9 mouse cellular contexts compared by ENCODE assay signal in the genomic region with DNA sequence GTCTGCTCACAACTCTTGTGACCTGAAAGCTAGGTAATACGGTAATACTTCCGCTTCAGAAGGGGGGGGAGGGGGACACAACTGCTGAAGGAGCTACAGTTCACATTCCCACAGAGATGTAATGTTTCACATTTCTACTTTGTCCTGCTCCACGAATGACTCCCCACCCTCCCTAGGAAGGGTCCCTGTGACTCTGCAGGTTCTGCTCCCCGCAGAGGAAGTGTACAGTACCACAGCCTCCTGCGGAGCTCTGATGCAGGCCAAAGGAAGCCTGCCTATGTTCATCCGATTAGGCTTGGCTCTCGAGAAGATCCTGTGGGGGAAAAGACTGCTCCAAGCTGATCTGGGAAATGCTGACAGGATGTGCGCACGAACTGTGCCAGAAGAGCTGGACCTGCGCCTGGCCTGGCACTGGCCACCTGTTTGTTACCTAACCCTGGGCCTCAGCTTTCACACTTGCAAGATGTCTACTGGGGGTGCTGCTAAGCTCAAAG. TPM values are rescaled to one million over a fixed set of nuclear protein-coding genes. Genes with fewer than 3 reads are reported as not detected.
DNase-seq lines count a peak whose midpoint lies in the region; ATAC-seq lines count a peak whose summit lies in the region.
"Had no signal": no experiment of that assay in that cellular context is flagged by ENCODE, and none has a peak within 500 bp of the region (broad histone marks: within the 10 kb centered on the region; RNA-seq: fewer than 3 reads in every experiment).

No protein-coding gene starts in this region.

- H3K9ac ChIP-seq in limb, embryonic 12.5 days (replicated peaks) = no peak overlapping the region
- no peak overlapping the region for H3K9ac ChIP-seq in embryonic facial prominence, embryonic 13.5 days
- no peak overlapping the region for H3K9ac ChIP-seq in liver, embryonic 15.5 days
- H3K9ac ChIP-seq: midbrain, embryonic 12.5 days had no signal

- WGBS in limb, embryonic 12.5 days = 77% methylated on average over 10 of the region's 10 CpGs
- WGBS in limb, embryonic 10.5 days = 77% methylated on average over 10 of the region's 10 CpGs
- WGBS in embryonic facial prominence, embryonic 13.5 days = 68% methylated on average over 10 of the region's 10 CpGs
- WGBS in liver, embryonic 15.5 days (ENCODE audit: insufficient replicate concordance) = 39% methylated on average over 10 of the region's 10 CpGs

- no peaks in the 10 kb centered on the region for H3K36me3 ChIP-seq in limb, embryonic 12.5 days
- 0 out of 2 replicates have a peak, but pooled peaks cover 4% of the 10 kb centered on the region for H3K36me3 ChIP-seq in limb, embryonic 10.5 days
- no peaks in the 10 kb centered on the region for H3K36me3 ChIP-seq in embryonic facial prominence, embryonic 13.5 days
- H3K36me3 ChIP-seq in liver, embryonic 15.5 days (replicated peaks) = 0 out of 2 replicates have a peak, but pooled peaks cover 8% of the 10 kb centered on the region
- H3K36me3 ChIP-seq: midbrain, embryonic 12.5 days had no signal

- no peaks in the 10 kb centered on the region for H3K9me3 ChIP-seq in limb, embryonic 12.5 days
- H3K9me3 ChIP-seq in limb, embryonic 10.5 days (replicated peaks) = no peaks in the 10 kb centered on the region
- H3K9me3 ChIP-seq in embryonic facial prominence, embryonic 13.5 days = no peaks in the 10 kb centered on the region
- H3K9me3 ChIP-seq in liver, embryonic 15.5 days (replicated peaks) = no peaks in the 10 kb centered on the region
- H3K9me3 ChIP-seq: midbrain, embryonic 12.5 days had no signal

- peak overlapping the region; percentile 60 for H3K27ac ChIP-seq in limb, embryonic 12.5 days
- no peak overlapping the region for H3K27ac ChIP-seq in limb, embryonic 10.5 days
- peak overlapping the region; percentile 81 for H3K27ac ChIP-seq in embryonic facial prominence, embryonic 13.5 days
- H3K27ac ChIP-seq in liver, embryonic 15.5 days (replicated peaks) = peak overlapping the region; percentile 77
- H3K27ac ChIP-seq: midbrain, embryonic 12.5 days had no signal

- H3K4me2 ChIP-seq in limb, embryonic 12.5 days = no peak overlapping the region
- H3K4me2 ChIP-seq in embryonic facial prominence, embryonic 13.5 days = no peak overlapping the region
- H3K4me2 ChIP-seq in liver, embryonic 15.5 days = 0 out of 2 replicates have a peak overlapping the region, but pooled peaks have one; percentile 5
- H3K4me2 ChIP-seq: midbrain, embryonic 12.5 days had no signal

- no peak for ATAC-seq in limb, embryonic 12.5 days (ENCODE audit: insufficient number of reproducible peaks, insufficient read depth, low FRiP score, low TSS enrichment, low read depth)
- ATAC-seq in embryonic facial prominence, embryonic 13.5 days (ENCODE audit: insufficient number of reproducible peaks, insufficient read depth, low FRiP score, low TSS enrichment, low read depth) = no peak
- no peak for ATAC-seq in liver, embryonic 15.5 days (ENCODE audit: insufficient read depth)
- no peak for ATAC-seq in erythroblast, adult 5-6 weeks (replicated peaks; ENCODE audit: low FRiP score, poor library complexity, severe bottlenecking)

- no peaks in the 10 kb centered on the region for H3K27me3 ChIP-seq in limb, embryonic 12.5 days
- no peaks in the 10 kb centered on the region for H3K27me3 ChIP-seq in limb, embryonic 10.5 days (ENCODE audit: low read depth, poor library complexity, severe bottlenecking)
- H3K27me3 ChIP-seq in embryonic facial prominence, embryonic 13.5 days = no peaks in the 10 kb centered on the region
- H3K27me3 ChIP-seq in liver, embryonic 15.5 days = no peaks in the 10 kb centered on the region
- H3K27me3 ChIP-seq: midbrain, embryonic 12.5 days had no signal

- H3K4me3 ChIP-seq in limb, embryonic 12.5 days (replicated peaks) = no peak overlapping the region
- no peak overlapping the region for H3K4me3 ChIP-seq in limb, embryonic 10.5 days
- no peak overlapping the region for H3K4me3 ChIP-seq in embryonic facial prominence, embryonic 13.5 days
- H3K4me3 ChIP-seq in liver, embryonic 15.5 days (replicated peaks) = no peak overlapping the region
- H3K4me3 ChIP-seq: midbrain, embryonic 12.5 days had no signal

- no peak for DNase-seq in limb, embryonic 10.5 days (ENCODE audit: low spot score)
- DNase-seq in NIH3T3 (ENCODE audit: low read depth) = peak; percentile 89
- DNase-seq in heart, postnatal 4 days = peak; percentile 69
- peak; percentile 24 to 46 for DNase-seq in thymus, postnatal 36 days

- peaks cover 71% of the 10 kb centered on the region for H3K4me1 ChIP-seq in limb, embryonic 12.5 days (replicated peaks)
- H3K4me1 ChIP-seq in limb, embryonic 10.5 days = peaks cover 71% of the 10 kb centered on the region
- H3K4me1 ChIP-seq in embryonic facial prominence, embryonic 13.5 days = peaks cover 89% of the 10 kb centered on the region
- peaks cover 98% of the 10 kb centered on the region for H3K4me1 ChIP-seq in liver, embryonic 15.5 days (replicated peaks)

RNA-seq across cellular contexts. Expression of gene Myh9, which starts 22.0 kb away (rescaled TPM):
- polyA plus RNA-seq in limb, embryonic 12.5 days (2016; fragmentation: Nextera tagmentation; extraction: Ambion mirVana) = 40.0 and 43.1 TPM in 2 replicates
- polyA plus RNA-seq in limb, embryonic 10.5 days (2016; fragmentation: Nextera tagmentation; extraction: Ambion mirVana) = 30.6 and 39.2 TPM in 2 replicates
- polyA plus RNA-seq in embryonic facial prominence, embryonic 13.5 days (2015; fragmentation: Nextera tagmentation; extraction: Ambion mirVana) = 36.2 and 41.0 TPM in 2 replicates
- 100 to 1,000 TPM; 219 to 228 TPM for total RNA-seq in heart, postnatal 4 days (2021)
- 19.5 and 20.3 TPM in 2 replicates for polyA plus RNA-seq in liver, embryonic 15.5 days (2015; fragmentation: Nextera tagmentation; extraction: Ambion mirVana)
- total RNA-seq in erythroblast, adult 5-6 weeks (2015; ENCODE audit: low replicate concordance) = 105 and 110 TPM in 2 replicates
- 158 and 246 TPM in 2 replicates for total RNA-seq in erythroblast, adult 5-6 weeks (2017; ENCODE audit: low replicate concordance)
